Mouse (Mus musculus): Measurements from ENCODE around the gene Fxyd7.

- no peak for TF ChIP-seq POLR2A (IDR thresholded peaks at IDR 0.05; ENCODE audit: borderline replicate concordance, insufficient read depth, low read length)
- no peak for TF ChIP-seq CTCF (IDR thresholded peaks at IDR 0.05; ENCODE audit: borderline replicate concordance, insufficient read depth, low read depth, low read length)
These were observed 17.7 kb downstream of the Fxyd7 start for GRCm38 (mm10) chr7:31033409-31034165.

Measured in cerebellum, adult 2 months (tissue).